Mouse (Mus musculus) ovary, postnatal 36 days (tissue): ENCODE data around the gene Ppp1r3e.
A peak's percentile ranks its signal among the peaks of the same experiment; 100 is the strongest.

Source experiments
- DNase-seq: peaks from one replicate; pipeline ENCODE4 v3.0.0; 2022; ENCODE audit warnings: low spot score, mixed read lengths

Gene Ppp1r3e

GRCm38 (mm10) chr14:54877048-54877715 is at the start of gene Ppp1r3e:
Gene Ppp1r3e, minus strand, starts transcription at chr14:54877550.
- DNase-seq, result peak; percentile 76

- peak; percentile 66 for DNase-seq
Measured at GRCm38 (mm10) chr14:54926401-54927158, 49.2 kb upstream of the Ppp1r3e start.

GRCm38 (mm10) chr14:54925349-54926342 is 48.3 kb upstream of the Ppp1r3e start, which contains the start of gene Efs:
Gene Efs, minus strand, starts transcription at chr14:54926126.
- peak; percentile 65 for DNase-seq

- peak; percentile 33 for DNase-seq
Measured at GRCm38 (mm10) chr14:54924641-54925348, 47.4 kb upstream of the Ppp1r3e start.

- no peak for DNase-seq
Measured at GRCm38 (mm10) chr14:54920076-54920685, 42.8 kb upstream of the Ppp1r3e start.

- no peak for DNase-seq
Measured at GRCm38 (mm10) chr14:54913343-54913742, 36.0 kb upstream of the Ppp1r3e start.

GRCm38 (mm10) chr14:54912886-54913285 is 35.5 kb upstream of the Ppp1r3e start, which contains the start of gene Slc22a17:
Gene Slc22a17, minus strand, starts transcription at chr14:54913132.
- DNase-seq, result peak; percentile 75

- peak; percentile 22 for DNase-seq
Measured at GRCm38 (mm10) chr14:54912109-54912850, 34.9 kb upstream of the Ppp1r3e start.

GRCm38 (mm10) chr14:54908682-54909081 is 31.3 kb upstream of the Ppp1r3e start:
- no peak for DNase-seq

- DNase-seq, result no peak
Measured at GRCm38 (mm10) chr14:54903641-54904040, 26.3 kb upstream of the Ppp1r3e start.

GRCm38 (mm10) chr14:54900383-54900782 is 23.0 kb upstream of the Ppp1r3e start:
- no peak for DNase-seq

- peak; percentile 73 for DNase-seq
Measured at GRCm38 (mm10) chr14:54897445-54897844, 20.1 kb upstream of the Ppp1r3e start.

GRCm38 (mm10) chr14:54894296-54895151 is 17.2 kb upstream of the Ppp1r3e start:
- peak; percentile 74 for DNase-seq

GRCm38 (mm10) chr14:54893651-54894181 is 16.4 kb upstream of the Ppp1r3e start:
- peak; percentile 96 for DNase-seq

- no peak for DNase-seq
Measured at GRCm38 (mm10) chr14:54892200-54892599, 14.8 kb upstream of the Ppp1r3e start, which contains the start of gene Pabpn1. Gene Pabpn1, plus strand, starts transcription at chr14:54892500.

GRCm38 (mm10) chr14:54885309-54885708 is 8.0 kb upstream of the Ppp1r3e start:
- DNase-seq, result peak; percentile 28

- DNase-seq, result no peak
Measured at GRCm38 (mm10) chr14:54884022-54884712, 6.8 kb upstream of the Ppp1r3e start.
